Mouse (Mus musculus) heart, postnatal 0 days (tissue): ENCODE data around the gene Morn1. TPM values are rescaled to one million over a fixed set of nuclear protein-coding genes. Genes with fewer than 3 reads are reported as not detected.

Source experiments
- ATAC-seq: fragments of 200-750 bp; cut with Nextera tagmentation; 2 replicates; pipeline ENCODE4 v1.8.0; 2017; ENCODE audit warnings: low read depth, moderate number of reproducible peaks, moderate library complexity; ENCODE audit not compliant: insufficient read depth
- DNase-seq: peaks from one replicate; pipeline ENCODE4 v3.0.0-alpha.2; 2016; ENCODE audit warnings: low spot score
- H3K27ac ChIP-seq: fragments of 300-500 bp; sonication (generic); 2 replicates; pipeline ENCODE4 v1.5.1; 2014; ENCODE audit warnings: low read depth, mild to moderate bottlenecking
- H3K27me3 ChIP-seq: fragments of 300-500 bp; sonication (generic); 2 replicates; pipeline ENCODE4 v1.6.1; 2014; ENCODE audit warnings: low read length, mixed read lengths; ENCODE audit not compliant: control insufficient read depth, insufficient read depth
- H3K36me3 ChIP-seq: fragments of 300-500 bp; sonication (generic); replicated peaks from 2 replicates; pipeline ENCODE4 v1.6.1; 2014; ENCODE audit warnings: low read length, mixed read lengths; ENCODE audit not compliant: control insufficient read depth, insufficient read depth
- H3K4me1 ChIP-seq: fragments of 300-500 bp; sonication (generic); 2 replicates; pipeline ENCODE4 v1.6.1; 2014; ENCODE audit warnings: antibody characterized with exemption; ENCODE audit not compliant: control insufficient read depth, insufficient read depth
- H3K4me2 ChIP-seq: fragments of 300-500 bp; sonication (generic); 2 replicates; pipeline ENCODE4 v1.6.1; 2014; ENCODE audit warnings: low read depth, mild to moderate bottlenecking, low read length, moderate library complexity
- H3K4me3 ChIP-seq: fragments of 300-500 bp; sonication (generic); 2 replicates; pipeline ENCODE4 v1.5.1; 2014; ENCODE audit warnings: low read depth, low read length
- H3K9ac ChIP-seq: fragments of 300-500 bp; sonication (generic); replicated peaks from 2 replicates; pipeline ENCODE4 v1.6.1; 2014; ENCODE audit warnings: low read depth, low read length, mixed read lengths
- H3K9me3 ChIP-seq: fragments of 300-500 bp; sonication (generic); replicated peaks from 2 replicates; pipeline ENCODE4 v1.6.1; 2016; ENCODE audit warnings: low read length; ENCODE audit not compliant: control insufficient read depth
- CTCF ChIP-seq: IDR thresholded peaks from 2 replicates; pipeline ENCODE4 v1.5.1; 2016; ENCODE audit warnings: antibody characterized with exemption, control low read depth, low read depth
- EP300 ChIP-seq: IDR thresholded peaks from 2 replicates; pipeline ENCODE4 v1.6.1; 2016; ENCODE audit warnings: antibody characterized with exemption, low read depth
- WGBS: fragments of 180-500 bp; shearing (Covaris S2); extraction: QIAGEN DNeasy Blood & Tissue Kit; methylation state at CpG from one replicate; pipeline ENCODE4 v1.1.7; 2014; 5-methylcytosine and 5-hydroxymethylcytosine counted together
- polyA plus RNA-seq: library from polyadenylated mRNA; unstranded; fragments of >200 nt; fragmentation: Nextera tagmentation; extraction: Ambion mirVana; gene quantifications from 2 replicates; pipeline ENCODE4 v1.2.1, GENCODE M21; 2015
- total RNA-seq: library from RNA; depleted of rRNA; stranded (reverse); fragments of >200 nt; gene quantifications from 2 replicates; pipeline ENCODE4 v1.2.3, GENCODE M21; 2014; ENCODE audit warnings: low replicate concordance

Gene Morn1
- total and polyA plus RNA-seq, 2 experiments from 2014 or later = 2.4 TPM; not detected in 1

- Histone ChIP-seq H3K27me3 (no peaks in the 10 kb centered on the region), H3K4me3 (peak overlapping the region; percentile 57), H3K9me3 (no peaks in the 10 kb centered on the region), H3K4me2 (peak overlapping the region; percentile 84), H3K36me3 (peaks cover 27% of the 10 kb centered on the region), H3K27ac (peak overlapping the region; percentile 65), H3K4me1 (peaks cover 11% of the 10 kb centered on the region), H3K9ac (no peak overlapping the region)
- DNase-seq = peak; percentile 85
- peak; percentile 87 for TF ChIP-seq CTCF
- TF ChIP-seq EP300 = peak; percentile 45; the same call in 1 of the 2 replicates
- peak; percentile 39 for ATAC-seq
- 4% methylated on average over 15 of the region's 15 CpGs for WGBS
These were observed 20.2 kb upstream of the Morn1 start for GRCm38 (mm10) chr4:155065970-155066833.

GRCm38 (mm10) chr4:155066834-155067522 lies 19.4 kb upstream of the Morn1 start, which contains the start of gene Pex10:
Pex10 (plus strand) TSS chr4:155067016.
- under 1% methylated on average over 47 of the region's 48 CpGs for WGBS

GRCm38 (mm10) chr4:155068357-155068972 lies 17.9 kb upstream of the Morn1 start:
- no peak overlapping the region for H3K4me2 ChIP-seq
- H3K9me3 ChIP-seq = no peaks in the 10 kb centered on the region
- TF ChIP-seq EP300 = no peak
- TF ChIP-seq CTCF = no peak
- peaks cover 50% of the 10 kb centered on the region for H3K36me3 ChIP-seq
- H3K9ac ChIP-seq = no peak overlapping the region
- peaks cover 11% of the 10 kb centered on the region for H3K4me1 ChIP-seq
- no peak overlapping the region for H3K27ac ChIP-seq
- DNase-seq (no peak), ATAC-seq (no peak)
- H3K4me3 ChIP-seq = no peak overlapping the region
- no peaks in the 10 kb centered on the region for H3K27me3 ChIP-seq
- 90% methylated on average over 20 of the region's 20 CpGs for WGBS

More at GRCm38 (mm10) chr4:155066834-155067522, 19.4 kb upstream of the Morn1 start, which contains the start of gene Pex10:
- Histone ChIP-seq H3K9ac (peak within 1 kb of the TSS; percentile 62), H3K27me3 (no peaks in the 10 kb centered on the region), H3K9me3 (no peaks in the 10 kb centered on the region), H3K36me3 (peaks cover 35% of the 10 kb centered on the region), H3K4me3 (peak within 1 kb of the TSS; percentile 57), H3K4me1 (peaks cover 11% of the 10 kb centered on the region), H3K4me2 (peak within 1 kb of the TSS; percentile 84), H3K27ac (peak within 1 kb of the TSS; percentile 65)
- no peak for TF ChIP-seq CTCF
- TF ChIP-seq EP300 = no peak
- DNase-seq (peak; percentile 93), ATAC-seq (peak; percentile 96)

- Histone ChIP-seq H3K27ac (no peak overlapping the region), H3K4me1 (peaks cover 11% of the 10 kb centered on the region), H3K27me3 (no peaks in the 10 kb centered on the region), H3K4me2 (no peak overlapping the region), H3K36me3 (peaks cover 57% of the 10 kb centered on the region), H3K9ac (no peak overlapping the region), H3K9me3 (no peaks in the 10 kb centered on the region), H3K4me3 (no peak overlapping the region)
- DNase-seq (no peak), ATAC-seq (no peak)
- TF ChIP-seq EP300 (no peak), CTCF (peak; percentile 18; the same call in 1 of the 2 replicates)
- 87% methylated on average over 6 of the region's 6 CpGs for WGBS
These were observed 17.2 kb upstream of the Morn1 start for GRCm38 (mm10) chr4:155069191-155069590.

- H3K4me3 ChIP-seq = no peak overlapping the region
- 91% methylated on average over 13 of the region's 13 CpGs for WGBS
- H3K4me1 ChIP-seq = peaks cover 11% of the 10 kb centered on the region
- H3K9ac ChIP-seq = no peak overlapping the region
- peaks cover 67% of the 10 kb centered on the region for H3K36me3 ChIP-seq
- no peak overlapping the region for H3K27ac ChIP-seq
- DNase-seq (no peak), ATAC-seq (no peak)
- no peaks in the 10 kb centered on the region for H3K27me3 ChIP-seq
- TF ChIP-seq EP300 (no peak), CTCF (no peak)
- H3K9me3 ChIP-seq = no peaks in the 10 kb centered on the region
- H3K4me2 ChIP-seq = no peak overlapping the region
These were observed 16.2 kb upstream of the Morn1 start for GRCm38 (mm10) chr4:155070199-155070598.
